Mouse (Mus musculus): ENCODE results near the gene Dok1. TPM values are rescaled to one million over a fixed set of nuclear protein-coding genes. Genes with fewer than 3 reads are reported as not detected.

Gene Dok1
- polyA plus RNA-seq, 1 experiment, result 41.3 TPM

DNA sequence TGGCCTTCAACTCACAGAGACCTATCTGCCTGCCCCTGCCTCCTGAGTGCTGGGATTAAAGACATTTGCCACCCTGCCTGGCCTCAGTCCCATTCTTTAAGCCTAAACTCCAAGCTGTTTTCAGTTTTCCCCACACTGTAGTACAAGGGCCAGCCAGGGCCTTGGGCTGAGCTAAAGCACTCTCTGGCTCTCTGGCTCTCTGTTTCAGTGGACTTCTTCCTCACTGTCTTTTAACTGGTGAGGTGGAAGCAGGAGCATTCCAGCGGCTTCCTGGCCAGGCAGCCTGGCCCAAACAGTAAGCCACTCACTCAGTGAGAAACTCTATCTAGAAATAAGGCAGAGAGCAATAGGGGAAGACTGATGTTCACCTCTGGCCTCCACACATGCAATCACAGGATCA, 39.6 kb downstream of the Dok1 start:
- H3K4me2 ChIP-seq (ENCODE audit: low read depth), result no peak overlapping the region
- H3ac ChIP-seq (ENCODE audit: control insufficient read depth, insufficient read length), result no peak overlapping the region
- no peak for TF ChIP-seq MYOG (IDR thresholded peaks at IDR 0.05; ENCODE audit: control insufficient read depth in 1 of 3, insufficient read depth in 1 of 3, insufficient read length in 2 of 3, low read depth in 2 of 3)
- TF ChIP-seq POLR2AphosphoS2 (IDR thresholded peaks at IDR 0.05; ENCODE audit: insufficient read length, low read depth), result no peak
- no peak for TF ChIP-seq CEBPB (IDR thresholded peaks at IDR 0.05; ENCODE audit: insufficient read depth, poor library complexity, severe bottlenecking)
- no peak for TF ChIP-seq E2F4 (IDR thresholded peaks at IDR 0.05; ENCODE audit: insufficient read depth)
- no peak for TF ChIP-seq MAX (IDR thresholded peaks at IDR 0.05; ENCODE audit: low read depth)
- no peak for TF ChIP-seq USF1 (IDR thresholded peaks at IDR 0.05; ENCODE audit: low read depth)
- TF ChIP-seq POLR2A (IDR thresholded peaks at IDR 0.05; ENCODE audit: insufficient read length, low read depth), result no peak
- no peak for TF ChIP-seq REST (IDR thresholded peaks at IDR 0.05; ENCODE audit: insufficient read depth, insufficient read length)
- no peak for TF ChIP-seq SRF (IDR thresholded peaks at IDR 0.05; ENCODE audit: control insufficient read depth, insufficient read length, low read depth)
- TF ChIP-seq MYOD1 (IDR thresholded peaks at IDR 0.05; ENCODE audit: control insufficient read depth in 1 of 3, insufficient read length in 2 of 3, low read depth in 2 of 3), result no peak
- no peak for TF ChIP-seq TCF3 (IDR thresholded peaks at IDR 0.05; ENCODE audit: insufficient read length, low read depth)
- TF ChIP-seq TCF12 (IDR thresholded peaks at IDR 0.05; ENCODE audit: insufficient read depth, poor library complexity, severe bottlenecking), result no peak
- no peaks in the 10 kb centered on the region for H3K79me2 ChIP-seq (ENCODE audit: control insufficient read depth, insufficient read depth)
- H3K36me3 ChIP-seq (ENCODE audit: control insufficient read depth, insufficient read depth), result no peaks in the 10 kb centered on the region
- no peak overlapping the region for H3K4me3 ChIP-seq
- H3K27me3 ChIP-seq (ENCODE audit: control insufficient read depth, insufficient read depth, insufficient read length), result no peaks in the 10 kb centered on the region

DNA sequence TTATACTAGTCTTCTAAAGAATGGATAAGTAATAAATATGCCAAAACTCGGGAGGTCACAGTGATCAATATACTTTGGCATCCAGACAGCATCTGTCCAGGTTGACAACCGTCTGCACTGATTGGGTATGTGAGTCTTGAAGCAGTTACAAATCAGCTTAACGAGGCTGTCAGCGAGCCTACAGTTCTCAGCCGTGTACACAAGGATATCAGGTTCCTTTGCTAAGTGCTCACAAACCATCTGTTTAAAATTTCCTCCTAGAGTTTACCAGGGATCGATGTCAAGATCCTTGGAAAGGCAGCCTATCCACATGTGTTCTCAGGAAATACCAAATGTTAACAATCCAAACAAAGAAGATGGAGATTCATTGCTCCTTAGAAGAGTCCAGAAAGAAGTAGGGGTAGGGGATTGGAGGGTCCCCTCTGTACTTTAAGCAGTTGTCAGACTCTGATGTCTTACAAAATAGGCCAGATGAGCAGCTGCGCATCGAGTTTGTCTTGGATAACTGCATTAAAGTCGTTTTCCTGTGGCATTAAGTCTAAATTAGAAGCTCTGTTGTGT, 45.8 kb downstream of the Dok1 start:
- peak overlapping the region; percentile 52 for H3K4me2 ChIP-seq (ENCODE audit: low read depth)
- H3K4me3 ChIP-seq, result no peak overlapping the region
- H3ac ChIP-seq (ENCODE audit: control insufficient read depth, insufficient read length), result no peak overlapping the region
- H3K36me3 ChIP-seq (ENCODE audit: control insufficient read depth, insufficient read depth), result no peaks in the 10 kb centered on the region
- no peak for TF ChIP-seq REST (IDR thresholded peaks at IDR 0.05; ENCODE audit: insufficient read depth, insufficient read length)
- no peak for TF ChIP-seq USF1 (IDR thresholded peaks at IDR 0.05; ENCODE audit: low read depth)
- no peak for TF ChIP-seq MAX (IDR thresholded peaks at IDR 0.05; ENCODE audit: low read depth)
- TF ChIP-seq TCF12 (IDR thresholded peaks at IDR 0.05; ENCODE audit: insufficient read depth, poor library complexity, severe bottlenecking), result no peak
- no peak for TF ChIP-seq MYOD1 (IDR thresholded peaks at IDR 0.05; ENCODE audit: control insufficient read depth in 1 of 3, insufficient read length in 2 of 3, low read depth in 2 of 3)
- no peak for TF ChIP-seq MYOG (IDR thresholded peaks at IDR 0.05; ENCODE audit: control insufficient read depth in 1 of 3, insufficient read depth in 1 of 3, insufficient read length in 2 of 3, low read depth in 2 of 3)
- no peak for TF ChIP-seq POLR2A (IDR thresholded peaks at IDR 0.05; ENCODE audit: insufficient read length, low read depth)
- TF ChIP-seq E2F4 (IDR thresholded peaks at IDR 0.05; ENCODE audit: insufficient read depth), result no peak
- TF ChIP-seq TCF3 (IDR thresholded peaks at IDR 0.05; ENCODE audit: insufficient read length, low read depth), result no peak
- TF ChIP-seq CEBPB (IDR thresholded peaks at IDR 0.05; ENCODE audit: insufficient read depth, poor library complexity, severe bottlenecking), result no peak
- no peak for TF ChIP-seq POLR2AphosphoS2 (IDR thresholded peaks at IDR 0.05; ENCODE audit: insufficient read length, low read depth)
- no peak for TF ChIP-seq SRF (IDR thresholded peaks at IDR 0.05; ENCODE audit: control insufficient read depth, insufficient read length, low read depth)
- peaks cover 7% of the 10 kb centered on the region for H3K27me3 ChIP-seq (ENCODE audit: control insufficient read depth, insufficient read depth, insufficient read length)
- no peaks in the 10 kb centered on the region for H3K79me2 ChIP-seq (ENCODE audit: control insufficient read depth, insufficient read depth)

Other genes starting within 250 kb of the Dok1 start
- 0.54 TPM for gene Sema4f, start 93.7 kb downstream of the Dok1 start, polyA plus RNA-seq (2012; fragmentation: generic; extraction: Trizol)
- gene M1ap, start 86.6 kb downstream of the Dok1 start, polyA plus RNA-seq (2012; fragmentation: generic; extraction: Trizol), result 0.92 TPM
- 14.4 TPM for gene Loxl3, start 702 bp upstream of the Dok1 start, polyA plus RNA-seq (2012; fragmentation: generic; extraction: Trizol)
- 199 TPM for gene Aup1, start 21.1 kb upstream of the Dok1 start, polyA plus RNA-seq (2012; fragmentation: generic; extraction: Trizol)
- gene Htra2, start 21.8 kb upstream of the Dok1 start, polyA plus RNA-seq (2012; fragmentation: generic; extraction: Trizol), result 96.2 TPM
- gene Dqx1, start 24.4 kb upstream of the Dok1 start, polyA plus RNA-seq (2012; fragmentation: generic; extraction: Trizol), result 0.24 TPM
- gene Tlx2, start 36.8 kb upstream of the Dok1 start, polyA plus RNA-seq (2012; fragmentation: generic; extraction: Trizol), result 0.06 TPM
- 13.0 TPM for gene Pcgf1, start 44.4 kb upstream of the Dok1 start, polyA plus RNA-seq (2012; fragmentation: generic; extraction: Trizol)
- 0.07 TPM for gene Lbx2, start 52.9 kb upstream of the Dok1 start, polyA plus RNA-seq (2012; fragmentation: generic; extraction: Trizol)
- 1.2 TPM for gene Ccdc142, start 68.1 kb upstream of the Dok1 start, polyA plus RNA-seq (2012; fragmentation: generic; extraction: Trizol)
- gene Gm42688, start 68.1 kb upstream of the Dok1 start, polyA plus RNA-seq (2012; fragmentation: generic; extraction: Trizol), result 0.96 TPM
- gene Mrpl53, start 75.6 kb upstream of the Dok1 start, polyA plus RNA-seq (2012; fragmentation: generic; extraction: Trizol), result 177 TPM
- 33.2 TPM for gene Mogs, start 82.0 kb upstream of the Dok1 start, polyA plus RNA-seq (2012; fragmentation: generic; extraction: Trizol)
- 79.6 TPM for gene Wbp1, start 88.1 kb upstream of the Dok1 start, polyA plus RNA-seq (2012; fragmentation: generic; extraction: Trizol)
- 38.3 TPM for gene Ino80b, start 92.0 kb upstream of the Dok1 start, polyA plus RNA-seq (2012; fragmentation: generic; extraction: Trizol)
- 29.7 TPM for gene Rtkn, start 102.0 kb upstream of the Dok1 start, polyA plus RNA-seq (2012; fragmentation: generic; extraction: Trizol)
- gene Wdr54, start 122.9 kb upstream of the Dok1 start, polyA plus RNA-seq (2012; fragmentation: generic; extraction: Trizol), result 12.3 TPM
- 1.9 TPM for gene 1700003E16Rik, start 122.9 kb upstream of the Dok1 start, polyA plus RNA-seq (2012; fragmentation: generic; extraction: Trizol)
- gene Dctn1, start 132.4 kb upstream of the Dok1 start, polyA plus RNA-seq (2012; fragmentation: generic; extraction: Trizol), result 106 TPM
- gene Slc4a5, start 186.4 kb upstream of the Dok1 start, polyA plus RNA-seq (2012; fragmentation: generic; extraction: Trizol), result 0.02 TPM